Mouse (Mus musculus) kidney, embryonic 14.5 days (tissue): ENCODE measurements around the gene Tbc1d19. TPM values are rescaled to one million over a fixed set of nuclear protein-coding genes. Genes with fewer than 3 reads are reported as not detected.

Experiments
- ATAC-seq: fragments of 200-750 bp; cut with Nextera tagmentation; 2 replicates; pipeline ENCODE4 v1.8.0; 2017; ENCODE audit warnings: moderate number of reproducible peaks, mild to moderate bottlenecking, moderate TSS enrichment, moderate library complexity; ENCODE audit not compliant: low FRiP score, low TSS enrichment
- H3K27ac ChIP-seq: fragments of 300-500 bp; sonication (generic); 2 replicates; pipeline ENCODE4 v1.5.1; 2014; ENCODE audit warnings: low read depth, mild to moderate bottlenecking, low read length, moderate library complexity, mixed read lengths
- H3K27me3 ChIP-seq: fragments of 300-500 bp; sonication (generic); 2 replicates; pipeline ENCODE4 v1.6.1; 2014; ENCODE audit warnings: mild to moderate bottlenecking, low read length; ENCODE audit not compliant: control insufficient read depth, insufficient read depth
- H3K36me3 ChIP-seq: fragments of 300-500 bp; sonication (generic); 2 replicates; pipeline ENCODE4 v1.6.1; 2014; ENCODE audit warnings: low read length, mixed read lengths; ENCODE audit not compliant: control insufficient read depth, insufficient read depth
- H3K4me1 ChIP-seq: fragments of 300-500 bp; sonication (generic); 2 replicates; pipeline ENCODE4 v1.6.1; 2014; ENCODE audit warnings: low read length, mixed read lengths; ENCODE audit not compliant: control insufficient read depth, insufficient read depth
- H3K4me2 ChIP-seq: fragments of 300-500 bp; sonication (generic); replicated peaks from 2 replicates; pipeline ENCODE4 v1.6.1; 2014; ENCODE audit warnings: low read depth, mild to moderate bottlenecking, low read length
- H3K4me3 ChIP-seq: fragments of 300-500 bp; sonication (generic); 2 replicates; pipeline ENCODE4 v1.5.1; 2014; ENCODE audit warnings: mild to moderate bottlenecking, low read length
- H3K9ac ChIP-seq: fragments of 300-500 bp; sonication (generic); 2 replicates; pipeline ENCODE4 v1.6.1; 2014; ENCODE audit warnings: low read depth, mild to moderate bottlenecking, low read length, moderate library complexity
- H3K9me3 ChIP-seq: fragments of 300-500 bp; sonication (generic); 2 replicates; pipeline ENCODE4 v1.6.1; 2016; ENCODE audit warnings: low read length; ENCODE audit not compliant: control insufficient read depth
- WGBS: fragments of 180-500 bp; shearing (Covaris S2); extraction: QIAGEN DNeasy Blood & Tissue Kit; methylation state at CpG from one replicate; pipeline ENCODE4 v1.1.7; 2014; 5-methylcytosine and 5-hydroxymethylcytosine counted together
- polyA plus RNA-seq: library from polyadenylated mRNA; unstranded; fragments of >200 nt; fragmentation: Nextera tagmentation; extraction: Ambion mirVana; gene quantifications from 2 replicates; pipeline ENCODE4 v1.2.1, GENCODE M21; 2014

Gene Tbc1d19
- polyA plus RNA-seq, 1 experiment from 2014 or later: 43.8 TPM

DNA sequence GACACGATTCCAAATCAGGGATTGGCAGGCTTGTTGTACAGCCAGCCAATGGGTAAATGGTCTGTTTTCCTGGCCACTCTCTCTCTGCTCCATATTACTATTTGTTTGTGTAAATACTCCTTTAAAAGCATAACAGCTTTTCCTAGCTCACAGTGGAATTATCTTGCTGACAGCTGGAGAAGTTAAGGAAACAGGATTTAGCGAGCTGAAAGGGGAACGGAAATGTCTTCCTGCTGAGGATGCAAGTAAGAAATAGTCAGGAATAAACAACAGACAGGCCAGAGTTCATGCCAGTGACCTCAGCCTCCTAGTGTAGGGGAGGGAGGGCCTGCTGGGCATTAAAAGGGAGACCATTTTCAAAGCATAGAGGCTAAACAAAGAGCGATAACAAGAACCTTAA, 71.3 kb downstream of the Tbc1d19 start:
- H3K27ac ChIP-seq: no peak overlapping the region
- H3K9me3 ChIP-seq: no peaks in the 10 kb centered on the region
- H3K27me3 ChIP-seq: no peaks in the 10 kb centered on the region
- 59% methylated on average over 4 of the region's 4 CpGs for WGBS
- no peak for ATAC-seq
- no peaks in the 10 kb centered on the region; the same call in 1 of the 2 replicates for H3K36me3 ChIP-seq
- H3K4me1 ChIP-seq: peaks cover 6% of the 10 kb centered on the region; the same call in 1 of the 2 replicates
- H3K9ac ChIP-seq: no peak overlapping the region
- no peak overlapping the region for H3K4me2 ChIP-seq
- no peak overlapping the region for H3K4me3 ChIP-seq

DNA sequence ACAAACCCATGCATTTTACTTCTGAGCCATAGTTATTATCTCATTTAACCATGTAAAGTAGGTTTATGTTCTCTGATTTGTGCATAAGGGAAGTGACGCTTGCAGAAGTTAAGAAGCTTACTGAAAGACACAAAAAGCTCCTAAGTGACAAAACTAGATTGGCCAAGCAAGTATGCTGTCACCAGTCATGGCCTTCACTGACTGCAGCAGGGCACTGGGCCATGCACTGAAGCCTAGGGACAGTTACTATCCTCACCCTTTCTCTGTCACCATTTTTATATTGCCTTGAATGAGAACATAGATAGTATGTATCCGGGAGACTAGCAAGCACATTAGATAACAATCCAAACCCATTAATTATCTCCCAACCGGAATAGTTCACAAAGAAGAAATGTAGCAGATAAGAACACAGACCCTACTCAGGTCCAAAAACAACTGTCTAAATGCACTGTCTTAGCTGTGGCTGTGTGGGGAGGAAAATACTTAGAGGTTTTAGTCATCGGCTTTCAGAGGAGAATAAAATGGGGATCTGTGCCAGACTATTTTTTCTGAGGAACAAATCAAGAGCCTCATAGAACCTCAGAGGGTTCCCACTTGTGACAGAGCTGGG, 72.1 kb downstream of the Tbc1d19 start:
- H3K36me3 ChIP-seq: no peaks in the 10 kb centered on the region; the same call in 1 of the 2 replicates
- 0 out of 2 replicates have a peak, but pooled peaks have one; percentile 43 for ATAC-seq
- H3K4me2 ChIP-seq: no peak overlapping the region
- H3K9ac ChIP-seq: no peak overlapping the region
- no peaks in the 10 kb centered on the region for H3K27me3 ChIP-seq
- 72% methylated on average over 4 of the region's 4 CpGs for WGBS
- H3K4me1 ChIP-seq: peaks cover 6% of the 10 kb centered on the region; the same call in 1 of the 2 replicates
- H3K9me3 ChIP-seq: no peaks in the 10 kb centered on the region
- no peak overlapping the region for H3K4me3 ChIP-seq
- H3K27ac ChIP-seq: no peak overlapping the region

DNA sequence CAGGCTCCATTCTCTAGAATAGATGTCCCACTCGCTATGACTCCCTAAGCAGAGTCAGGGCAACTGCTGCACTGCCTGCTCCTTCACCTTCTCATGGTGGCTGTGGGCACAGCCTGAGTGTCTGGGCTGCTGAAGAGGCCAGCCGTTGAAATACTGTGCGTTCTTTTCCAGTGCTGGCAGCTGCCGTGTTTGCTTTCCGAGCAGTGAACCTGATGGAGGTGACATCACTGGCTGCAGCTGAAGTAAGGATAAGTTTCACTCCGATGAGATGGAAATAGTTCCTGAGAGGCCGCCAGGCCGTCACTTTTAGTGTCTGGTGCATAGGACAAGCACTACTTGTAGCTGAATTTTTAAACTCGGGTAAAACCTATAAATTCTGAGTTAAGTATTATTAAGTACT, 92.0 kb downstream of the Tbc1d19 start:
- no peaks in the 10 kb centered on the region for H3K9me3 ChIP-seq
- 0 out of 2 replicates have a peak, but pooled peaks have one; percentile 39 for ATAC-seq
- H3K9ac ChIP-seq: no peak overlapping the region
- no peaks in the 10 kb centered on the region for H3K4me1 ChIP-seq
- WGBS: 40% methylated on average over 9 of the region's 9 CpGs
- no peak overlapping the region for H3K4me3 ChIP-seq
- H3K27me3 ChIP-seq: no peaks in the 10 kb centered on the region
- no peak overlapping the region for H3K4me2 ChIP-seq
- H3K36me3 ChIP-seq: no peaks in the 10 kb centered on the region; the same call in 1 of the 2 replicates
- no peak overlapping the region for H3K27ac ChIP-seq

DNA sequence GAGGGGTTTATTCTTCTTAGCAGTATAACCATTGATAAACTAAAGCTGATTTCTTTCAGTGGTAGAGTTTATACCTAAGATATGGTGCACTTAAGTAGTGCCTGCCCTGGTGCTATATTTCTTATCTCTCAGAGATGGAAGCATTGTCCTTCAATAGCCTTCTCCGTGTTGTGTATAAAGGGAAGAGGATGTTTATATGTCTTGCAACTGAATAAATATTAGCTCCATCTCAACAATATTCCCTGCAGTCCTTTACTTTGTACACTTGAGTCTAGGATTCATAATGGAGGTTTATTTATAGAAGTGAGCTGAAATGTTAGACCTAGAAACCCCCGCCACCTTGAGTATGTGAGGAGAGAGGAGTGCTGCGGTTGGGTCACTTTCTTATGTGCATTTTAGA, 93.4 kb downstream of the Tbc1d19 start:
- H3K9me3 ChIP-seq: no peaks in the 10 kb centered on the region
- no peak for ATAC-seq
- no peak overlapping the region for H3K4me3 ChIP-seq
- H3K27ac ChIP-seq: no peak overlapping the region
- 83% methylated on average over 3 of the region's 3 CpGs for WGBS
- no peaks in the 10 kb centered on the region for H3K27me3 ChIP-seq
- H3K4me1 ChIP-seq: no peaks in the 10 kb centered on the region
- no peak overlapping the region for H3K9ac ChIP-seq
- no peaks in the 10 kb centered on the region; the same call in 1 of the 2 replicates for H3K36me3 ChIP-seq
- H3K4me2 ChIP-seq: no peak overlapping the region

DNA sequence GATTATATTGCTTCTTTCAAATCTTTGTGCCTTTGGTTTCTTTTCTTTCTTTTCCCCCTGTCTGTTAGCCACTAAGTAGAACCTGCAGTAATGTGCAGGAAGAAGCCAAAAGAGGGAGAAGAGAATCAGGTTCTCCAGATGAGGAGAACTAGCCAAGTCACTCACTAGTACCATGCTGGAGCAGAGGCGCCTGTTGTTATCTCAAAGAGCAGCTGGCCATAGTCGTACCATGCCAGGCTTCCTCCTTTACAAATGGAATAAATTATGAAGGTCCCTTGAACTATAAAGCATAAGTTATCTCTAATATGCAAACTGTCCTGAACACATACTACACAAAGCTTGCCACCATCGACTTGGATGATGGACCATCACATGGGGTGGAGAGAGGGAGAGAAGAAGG, 99.8 kb downstream of the Tbc1d19 start:
- no peaks in the 10 kb centered on the region for H3K4me1 ChIP-seq
- no peak overlapping the region for H3K9ac ChIP-seq
- H3K27me3 ChIP-seq: no peaks in the 10 kb centered on the region
- ATAC-seq: no peak
- no peaks in the 10 kb centered on the region for H3K36me3 ChIP-seq
- no peak overlapping the region for H3K4me3 ChIP-seq
- H3K27ac ChIP-seq: no peak overlapping the region
- H3K4me2 ChIP-seq: no peak overlapping the region
- WGBS: 90% methylated on average over 3 of the region's 3 CpGs
- no peaks in the 10 kb centered on the region for H3K9me3 ChIP-seq

DNA sequence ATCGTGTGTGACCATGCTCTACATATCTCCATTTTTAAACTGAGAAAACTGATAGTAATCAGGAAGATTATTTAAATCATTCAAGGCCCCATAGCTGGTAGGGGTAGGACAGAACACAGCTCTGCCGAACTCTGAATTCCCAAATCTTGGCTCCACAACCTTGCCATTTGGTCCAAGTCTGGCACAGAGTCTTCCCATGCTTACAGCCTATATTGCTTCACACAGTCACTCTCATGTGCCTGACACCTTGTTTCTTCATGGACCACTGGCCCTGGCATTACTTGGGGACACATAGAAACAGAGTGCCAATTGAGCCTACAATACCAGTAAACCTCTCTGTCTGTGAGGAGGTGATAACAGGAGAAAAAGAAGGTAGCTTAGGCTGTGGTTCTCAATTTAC, 111.0 kb downstream of the Tbc1d19 start:
- WGBS: 98% methylated on average over 2 of the region's 2 CpGs
- H3K36me3 ChIP-seq: no peaks in the 10 kb centered on the region
- no peak for ATAC-seq
- H3K4me2 ChIP-seq: no peak overlapping the region
- H3K27me3 ChIP-seq: no peaks in the 10 kb centered on the region
- no peak overlapping the region for H3K27ac ChIP-seq
- H3K4me1 ChIP-seq: no peaks in the 10 kb centered on the region
- no peak overlapping the region for H3K9ac ChIP-seq
- no peak overlapping the region for H3K4me3 ChIP-seq
- no peaks in the 10 kb centered on the region for H3K9me3 ChIP-seq

DNA sequence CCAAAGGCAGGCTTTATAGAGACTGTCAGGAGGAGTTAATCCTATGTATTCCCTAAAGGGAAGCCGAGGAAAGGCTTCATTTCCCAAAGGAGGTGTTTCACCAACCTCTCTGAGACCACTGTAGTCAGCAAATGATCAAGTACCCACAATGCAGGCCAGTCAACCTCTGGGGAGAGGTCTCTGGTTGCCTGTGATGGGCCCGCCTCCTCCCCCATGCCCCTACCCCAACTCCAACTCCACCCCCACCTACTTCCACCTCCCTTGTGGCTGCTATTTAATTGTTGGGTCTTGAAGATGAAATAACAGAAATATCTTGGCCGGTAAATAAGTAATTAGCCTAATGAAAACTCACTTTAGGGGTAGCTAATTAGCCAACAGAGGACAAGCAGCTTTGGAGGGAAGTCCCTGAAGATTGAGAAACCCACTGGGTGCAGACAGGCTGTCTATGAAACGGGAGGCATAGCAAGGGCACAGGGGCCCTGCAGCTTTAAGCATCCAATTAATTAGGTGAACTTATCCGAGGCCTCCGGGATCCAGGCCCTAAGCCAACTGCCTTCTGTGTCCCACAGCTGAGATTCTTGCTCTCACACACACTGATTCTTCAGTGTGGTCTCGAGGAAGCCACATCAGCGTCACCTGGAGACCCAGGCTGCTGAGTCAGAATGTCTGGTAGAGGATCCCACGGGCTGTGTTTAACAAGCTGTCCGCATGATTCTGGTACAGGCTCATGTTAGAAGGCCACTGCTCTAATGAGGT, 112.9 kb downstream of the Tbc1d19 start:
- H3K27me3 ChIP-seq: no peaks in the 10 kb centered on the region
- no peaks in the 10 kb centered on the region; the same call in 1 of the 2 replicates for H3K4me1 ChIP-seq
- H3K36me3 ChIP-seq: no peaks in the 10 kb centered on the region
- no peak overlapping the region for H3K27ac ChIP-seq
- H3K9ac ChIP-seq: no peak overlapping the region
- no peak for ATAC-seq
- 68% methylated on average over 10 of the region's 10 CpGs for WGBS
- H3K9me3 ChIP-seq: no peaks in the 10 kb centered on the region
- no peak overlapping the region for H3K4me3 ChIP-seq
- no peak overlapping the region for H3K4me2 ChIP-seq

DNA sequence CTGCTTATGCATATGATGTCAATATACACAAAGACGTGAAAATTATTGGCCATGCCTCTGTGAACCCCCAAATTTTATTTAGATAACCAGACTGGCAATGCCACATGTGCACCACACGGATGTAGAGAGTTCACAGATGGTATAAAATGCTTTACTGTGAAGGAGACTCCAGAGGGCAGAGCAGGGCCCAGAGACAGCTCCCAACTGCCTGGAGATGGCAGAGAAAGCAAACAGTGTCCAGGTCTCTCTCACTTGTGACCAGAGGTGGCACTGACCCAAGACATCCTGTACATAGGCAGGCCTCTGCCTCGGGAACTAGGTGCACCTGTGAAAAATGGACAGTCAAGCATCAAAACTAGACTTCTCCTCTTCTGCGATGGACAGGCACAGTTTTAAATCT, 114.6 kb downstream of the Tbc1d19 start:
- WGBS: 71% methylated on average over 4 of the region's 4 CpGs
- peaks cover 4% of the 10 kb centered on the region; the same call in 1 of the 2 replicates for H3K4me1 ChIP-seq
- no peaks in the 10 kb centered on the region for H3K36me3 ChIP-seq
- ATAC-seq: peak; percentile 43; the same call in 1 of the 2 replicates
- H3K27ac ChIP-seq: no peak overlapping the region
- H3K27me3 ChIP-seq: no peaks in the 10 kb centered on the region
- H3K9ac ChIP-seq: no peak overlapping the region
- H3K4me3 ChIP-seq: no peak overlapping the region
- H3K4me2 ChIP-seq: no peak overlapping the region
- H3K9me3 ChIP-seq: no peaks in the 10 kb centered on the region

DNA sequence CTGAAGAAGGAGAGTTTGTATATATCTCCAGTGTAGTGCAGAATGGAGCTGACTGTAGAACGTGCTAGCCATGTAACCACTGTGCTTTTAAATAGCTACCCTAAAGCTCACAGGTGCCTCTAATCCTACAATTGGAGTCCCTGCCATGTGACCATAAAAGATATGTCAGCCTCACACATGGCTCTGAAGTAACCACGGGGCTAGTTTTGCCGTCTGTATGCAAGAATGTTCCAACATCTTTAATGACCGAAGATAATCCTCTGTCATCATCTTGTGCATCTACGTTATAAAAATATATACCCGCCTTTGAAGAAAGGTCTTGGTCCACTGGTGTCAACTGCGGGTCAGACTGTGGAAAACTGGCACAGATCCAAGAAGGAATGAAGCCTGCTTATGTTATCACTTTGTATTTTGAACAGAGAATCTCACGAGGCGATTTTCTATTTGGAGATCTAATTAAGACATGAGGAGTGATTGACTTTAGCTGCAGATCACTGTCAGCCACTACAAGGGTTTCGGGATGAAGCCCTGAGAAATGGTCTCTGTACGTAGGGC, 117.0 kb downstream of the Tbc1d19 start:
- H3K27me3 ChIP-seq: no peaks in the 10 kb centered on the region
- no peak overlapping the region for H3K9ac ChIP-seq
- no peak for ATAC-seq
- H3K4me3 ChIP-seq: no peak overlapping the region
- WGBS: 63% methylated on average over 11 of the region's 11 CpGs
- no peak overlapping the region for H3K4me2 ChIP-seq
- H3K4me1 ChIP-seq: peaks cover 4% of the 10 kb centered on the region; the same call in 1 of the 2 replicates
- no peaks in the 10 kb centered on the region for H3K9me3 ChIP-seq
- no peaks in the 10 kb centered on the region for H3K36me3 ChIP-seq
- H3K27ac ChIP-seq: no peak overlapping the region
